Mouse (Mus musculus): ENCODE results near the gene C130032M10Rik.
"Not testable (repeated sequence)": the region's sequence is repeated elsewhere in the genome, so short reads cannot be mapped to it uniquely, and the experiment has no call there.

Gene C130032M10Rik

DNA sequence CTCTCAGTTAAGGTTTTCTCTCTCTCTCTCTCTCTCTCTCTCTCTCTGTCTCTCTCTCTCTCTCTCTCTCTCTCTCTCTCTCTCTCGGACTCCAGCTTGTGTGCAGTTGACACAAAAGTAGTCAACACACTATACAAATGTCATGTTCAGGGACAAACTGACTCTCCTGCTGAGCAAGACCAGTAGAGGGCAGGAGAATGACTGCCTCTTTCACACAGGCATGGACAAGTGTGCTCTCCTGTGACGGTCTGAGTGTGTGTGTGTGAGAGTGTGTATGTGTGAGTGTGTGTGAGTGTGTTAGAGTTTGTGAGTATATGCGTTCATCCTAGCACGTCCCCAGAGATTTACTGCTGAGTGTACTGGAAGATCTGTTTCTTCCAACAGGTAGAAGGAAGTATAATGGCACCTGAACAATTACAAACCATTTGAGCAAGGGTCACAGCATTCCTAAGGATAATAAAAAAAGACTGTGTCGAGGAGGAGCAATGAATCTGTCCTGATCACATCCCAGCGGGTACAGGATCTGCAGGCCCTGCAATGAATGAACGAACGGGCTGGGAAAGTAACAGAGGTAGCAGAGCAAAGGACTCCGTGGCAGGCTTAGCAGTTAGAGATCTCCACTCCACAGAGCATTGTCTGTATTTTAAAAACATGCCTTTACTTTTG, 3.4 kb downstream of the C130032M10Rik start:
- DNase-seq (ENCODE audit: low read depth, low spot score) = no peak

DNA sequence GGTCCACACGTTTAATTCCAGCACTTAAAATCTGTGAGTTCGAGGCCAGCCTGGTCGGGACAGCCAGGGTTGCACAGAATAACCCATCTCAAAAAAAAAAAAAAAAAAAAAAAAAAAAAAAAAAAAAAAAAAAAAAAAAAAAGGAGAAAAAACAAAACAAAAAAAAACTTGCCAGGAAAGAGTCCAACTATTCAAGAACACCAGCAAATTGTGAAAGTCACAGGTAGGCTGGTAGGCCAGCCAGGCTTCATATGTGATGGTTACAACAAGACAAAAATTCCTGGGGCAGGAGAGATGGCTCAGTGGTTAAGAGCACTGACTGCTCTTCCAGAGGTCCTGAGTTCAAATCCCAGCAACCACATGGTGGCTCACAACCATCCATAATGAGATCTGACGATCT, 5.0 kb downstream of the C130032M10Rik start:
- DNase-seq (ENCODE audit: low read depth, low spot score) = not testable (repeated sequence)

DNA sequence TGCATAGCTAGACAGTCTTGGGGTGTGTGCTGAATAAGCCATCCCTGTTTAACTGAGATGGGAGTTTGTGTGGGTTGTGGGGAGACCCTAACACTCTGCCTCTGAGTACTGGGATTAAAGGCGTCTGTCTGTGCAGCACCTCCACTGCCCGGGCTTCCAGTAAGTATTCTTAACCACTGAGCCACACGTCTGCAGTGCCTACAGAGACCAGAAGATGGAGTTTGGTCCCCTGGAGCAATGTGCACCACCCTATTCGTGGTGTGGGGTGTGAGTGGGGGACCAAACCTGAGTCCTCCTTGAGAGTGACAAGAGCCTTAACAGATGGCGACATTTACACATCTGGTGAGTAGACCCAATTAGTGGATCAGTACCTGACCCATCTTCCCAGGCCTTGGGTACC, 6.5 kb downstream of the C130032M10Rik start:
- no peak for DNase-seq (ENCODE audit: low read depth, low spot score)

DNA sequence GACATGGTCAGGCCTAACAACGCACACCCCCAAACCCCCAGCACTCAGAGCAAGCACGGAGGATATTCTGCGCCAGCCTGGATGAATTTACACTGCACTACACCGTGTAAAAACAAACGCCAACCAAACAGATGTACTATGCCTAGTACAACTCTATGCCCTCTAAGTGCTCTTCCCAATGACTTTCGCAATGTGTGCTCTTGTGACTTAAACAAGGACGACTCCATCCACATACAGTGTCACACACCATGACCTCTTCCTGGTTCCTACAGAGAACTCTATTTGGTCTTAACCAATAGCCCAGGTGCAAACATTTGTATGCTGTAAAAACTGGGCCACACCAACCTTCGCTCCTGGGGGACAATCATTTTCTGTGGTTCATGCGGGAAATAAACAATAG, 7.0 kb downstream of the C130032M10Rik start:
- no peak for DNase-seq (ENCODE audit: low read depth, low spot score)

DNA sequence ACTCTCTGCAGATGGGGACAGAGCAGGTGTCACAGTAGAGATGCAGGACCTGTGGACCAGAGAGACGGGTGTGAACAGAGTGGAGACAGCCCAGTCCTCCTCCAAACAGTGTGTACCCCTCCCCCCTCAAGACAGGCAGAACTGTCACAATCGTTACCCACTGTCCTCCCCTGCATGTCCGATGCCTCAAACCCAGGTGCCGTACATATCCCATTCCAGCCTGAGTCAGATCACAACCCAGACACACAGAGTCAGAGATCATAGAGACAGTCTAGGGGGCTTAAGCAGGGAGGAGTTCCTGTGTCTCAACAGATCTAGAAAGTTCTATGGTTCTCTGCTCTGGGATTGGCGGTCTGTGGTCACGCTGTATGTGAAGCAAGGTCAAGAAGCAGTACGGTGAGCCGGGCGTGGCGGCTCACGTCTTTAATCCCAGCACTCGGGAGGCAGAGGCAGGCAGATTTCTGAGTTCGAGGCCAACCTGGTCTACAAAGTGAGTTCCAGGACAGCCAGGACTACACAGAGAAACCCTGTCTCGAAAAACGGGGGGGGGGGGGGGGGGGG, 9.7 kb downstream of the C130032M10Rik start:
- DNase-seq (ENCODE audit: low read depth, low spot score) = no peak

DNA sequence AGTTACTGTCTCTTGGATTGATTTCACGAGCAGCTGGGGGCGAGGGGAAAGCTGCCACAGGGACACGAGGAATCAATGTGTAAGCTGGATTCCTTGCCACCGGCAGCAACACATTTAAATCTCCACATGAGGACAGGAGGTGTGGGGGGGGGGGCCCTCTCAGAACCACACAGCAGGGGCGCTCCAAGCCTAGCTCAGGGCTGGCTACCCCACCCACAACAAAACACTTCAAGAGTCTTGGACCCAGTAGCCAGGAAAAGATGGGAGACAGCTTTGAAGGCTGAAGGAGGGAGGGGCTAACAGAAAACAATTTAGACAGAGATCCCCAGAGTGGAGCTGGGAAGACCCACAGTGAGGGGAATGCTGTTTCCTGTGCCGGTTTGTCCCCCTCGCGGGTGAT, 10.4 kb downstream of the C130032M10Rik start:
- DNase-seq (ENCODE audit: low read depth, low spot score) = no peak

DNA sequence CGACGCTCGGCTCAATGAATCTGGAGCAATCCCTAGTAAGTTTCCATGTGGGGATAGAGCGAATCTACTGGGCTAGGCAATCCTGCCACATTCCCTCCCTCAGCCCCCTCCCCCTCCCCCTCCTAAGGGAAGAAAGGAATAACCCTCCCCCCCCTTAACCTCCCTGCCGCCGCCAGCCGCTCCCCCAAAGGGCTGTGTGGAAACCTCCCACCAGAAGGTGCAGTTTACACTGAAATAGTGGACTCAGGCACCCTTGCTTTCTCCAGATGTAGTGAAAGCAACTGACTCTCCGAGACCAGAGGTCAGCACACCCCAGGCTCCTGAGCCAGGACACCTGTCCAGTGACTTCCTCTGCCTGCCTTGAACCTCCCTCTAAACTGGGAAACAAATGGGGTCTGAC, 11.1 kb downstream of the C130032M10Rik start:
- no peak for DNase-seq (ENCODE audit: low read depth, low spot score)

DNA sequence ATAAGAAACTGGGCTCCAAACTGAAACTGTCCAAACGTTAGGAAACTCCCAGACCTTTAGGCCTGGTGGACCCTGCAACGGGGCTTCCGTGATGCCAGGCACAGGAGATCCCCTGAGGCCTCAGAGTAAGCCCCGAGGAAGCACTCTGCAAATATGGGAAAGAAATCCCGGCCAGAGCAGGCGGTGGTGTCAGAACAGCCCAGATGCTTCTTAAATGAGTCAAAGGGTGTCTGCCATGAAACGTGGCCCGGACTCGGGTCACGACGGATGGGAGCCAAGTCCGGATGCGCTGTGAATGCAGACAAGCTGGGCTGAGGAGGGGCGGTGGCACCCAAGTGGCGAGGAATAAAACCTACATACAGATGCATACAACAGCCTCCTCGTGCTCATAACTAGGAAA, 11.6 kb downstream of the C130032M10Rik start:
- DNase-seq (ENCODE audit: low read depth, low spot score) = no peak

DNA sequence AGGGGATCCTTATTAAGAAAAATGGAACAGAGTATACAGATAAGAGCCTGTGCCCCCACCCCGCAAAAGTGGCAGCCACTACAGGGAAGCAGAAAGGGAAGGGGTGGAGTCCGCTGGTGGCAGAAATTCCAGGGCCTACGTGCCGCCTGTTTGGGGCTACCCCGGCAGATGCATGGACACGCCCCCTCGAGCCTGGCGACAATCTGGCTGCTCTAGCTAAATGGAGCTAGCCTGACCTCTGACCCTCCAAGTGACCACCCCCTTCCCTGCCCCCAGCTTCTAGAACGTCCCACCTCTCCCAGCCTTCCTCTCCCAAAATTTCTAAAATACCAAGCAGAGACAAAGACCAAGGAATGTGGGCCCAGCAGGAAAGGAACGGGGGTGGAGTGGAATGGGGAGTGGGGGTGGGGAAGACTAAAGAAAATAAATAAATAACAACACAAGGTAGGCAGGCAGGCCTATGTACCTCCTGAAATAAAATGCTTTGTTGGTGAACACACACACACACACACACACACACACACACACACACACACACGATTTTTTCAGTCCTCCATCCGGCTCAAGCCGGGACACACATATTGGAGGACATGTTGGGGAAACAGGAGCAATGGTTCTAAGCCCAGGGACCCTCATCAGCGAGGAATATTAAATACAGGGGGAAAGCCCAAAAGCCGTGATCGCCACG, 12.6 kb downstream of the C130032M10Rik start:
- no peak for DNase-seq (ENCODE audit: low read depth, low spot score)

DNA sequence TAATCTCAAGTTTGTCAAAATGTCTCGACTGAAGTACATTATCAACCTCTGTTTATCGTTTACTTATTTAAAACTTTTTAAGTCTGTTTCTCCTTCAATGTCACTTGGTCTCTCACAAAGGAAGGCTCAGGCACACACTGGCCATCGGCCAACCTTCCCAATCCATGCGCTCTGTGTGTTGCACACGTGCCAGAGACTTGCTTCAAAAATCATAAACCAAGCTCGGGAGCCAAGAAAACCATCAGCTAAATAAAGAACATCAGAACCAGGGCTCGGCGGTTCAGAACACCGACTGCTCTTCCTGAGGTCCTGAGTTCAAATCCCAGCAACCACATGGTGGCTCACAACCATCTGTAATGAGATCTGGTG, 13.2 kb downstream of the C130032M10Rik start:
- DNase-seq (ENCODE audit: low read depth, low spot score) = no peak

DNA sequence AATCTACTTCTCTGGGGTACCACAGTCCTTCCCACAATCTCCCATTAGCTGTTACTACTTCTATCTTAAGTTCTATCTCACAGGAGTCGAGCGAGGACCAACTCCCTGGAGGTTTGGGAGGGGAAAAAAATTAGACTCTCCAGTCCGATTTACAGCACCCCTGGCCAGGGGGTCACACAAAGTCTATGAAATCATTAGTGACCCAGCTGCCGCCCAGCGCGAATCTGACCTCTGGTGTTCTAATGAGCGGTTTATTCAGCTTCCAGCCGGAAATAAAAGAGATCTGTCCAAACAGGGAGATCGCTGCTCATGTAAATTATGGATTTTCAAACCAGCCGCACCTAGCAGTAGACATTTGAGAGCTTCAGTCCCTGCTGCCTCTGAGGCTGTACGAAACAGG, 15.8 kb downstream of the C130032M10Rik start:
- DNase-seq (ENCODE audit: low read depth, low spot score) = no peak

DNA sequence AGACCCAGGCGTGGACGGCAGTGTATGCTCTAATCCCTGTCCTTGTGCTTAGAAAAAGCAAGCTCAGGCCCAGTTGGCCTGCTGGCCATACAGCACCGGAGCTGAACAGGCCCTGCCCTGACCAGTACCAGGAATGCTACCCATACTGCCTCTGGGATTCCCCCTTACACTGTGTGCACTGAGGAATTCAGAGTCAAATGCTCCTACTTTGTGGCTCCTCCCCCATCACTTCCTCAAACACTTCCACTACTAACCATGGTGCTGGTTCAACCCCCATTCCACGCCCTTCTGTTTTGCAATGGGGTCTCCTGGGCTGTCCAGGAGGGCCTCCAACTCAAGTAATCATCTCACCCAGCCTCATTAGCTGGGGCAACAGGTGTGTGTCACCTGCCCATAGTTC, 18.4 kb downstream of the C130032M10Rik start:
- no peak for DNase-seq (ENCODE audit: low read depth, low spot score)

DNA sequence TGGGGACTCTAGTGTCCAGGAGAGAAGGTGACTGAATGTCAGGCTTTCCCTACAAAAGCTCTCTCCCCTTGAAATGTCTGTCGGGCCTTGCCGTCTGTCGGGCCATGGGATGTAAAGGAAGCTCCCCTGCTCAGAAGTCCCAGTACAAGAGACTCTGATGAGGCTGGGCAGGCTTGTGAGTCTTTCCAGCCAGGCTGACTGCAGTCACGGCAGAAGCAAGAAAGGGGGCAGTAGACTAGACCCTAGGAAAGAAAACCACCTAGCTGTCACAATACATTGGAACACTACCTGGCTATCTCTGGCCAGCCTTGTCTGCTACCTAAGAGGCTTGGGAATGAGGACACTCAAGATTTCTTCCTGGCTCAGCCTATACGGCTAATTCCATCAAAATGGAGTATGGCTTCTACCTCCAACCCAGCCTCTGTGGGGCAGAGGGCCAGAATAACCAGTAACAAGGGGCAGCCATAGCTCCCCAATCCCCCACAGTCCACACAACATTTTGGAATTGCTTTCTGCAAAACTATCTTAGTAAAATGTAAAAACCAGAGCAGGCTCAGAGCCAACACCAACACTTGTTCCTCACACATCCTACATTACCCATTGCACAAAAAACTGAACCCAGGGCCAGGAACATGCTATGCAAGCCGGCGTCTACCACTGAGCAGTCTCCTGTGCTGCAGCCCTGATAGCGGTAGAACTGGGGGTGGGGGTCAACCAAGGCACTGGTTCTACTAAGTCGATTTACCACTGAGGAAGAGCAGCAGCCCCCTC, 19.4 kb downstream of the C130032M10Rik start:
- no peak for DNase-seq (ENCODE audit: low read depth, low spot score)

DNA sequence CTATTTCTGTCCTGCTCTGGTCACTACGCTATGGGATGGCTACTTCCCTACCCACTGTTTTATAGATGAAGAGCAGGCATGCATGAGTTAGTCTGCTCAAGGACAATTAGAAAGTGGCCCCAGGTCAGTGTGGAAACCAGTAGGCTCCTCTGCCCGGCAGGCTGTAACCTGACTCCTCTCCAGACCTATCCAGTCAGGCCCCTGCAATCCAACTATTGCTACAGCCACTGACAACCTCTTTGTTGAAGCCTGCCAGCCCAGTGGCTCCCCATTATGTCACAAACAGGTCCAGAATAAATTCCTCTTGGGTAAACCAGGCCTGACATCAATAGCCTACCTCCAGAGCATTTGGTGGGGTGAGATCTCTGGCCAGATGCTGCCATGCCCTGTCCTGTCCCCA, 21.1 kb downstream of the C130032M10Rik start:
- DNase-seq (ENCODE audit: low read depth, low spot score) = no peak

DNA sequence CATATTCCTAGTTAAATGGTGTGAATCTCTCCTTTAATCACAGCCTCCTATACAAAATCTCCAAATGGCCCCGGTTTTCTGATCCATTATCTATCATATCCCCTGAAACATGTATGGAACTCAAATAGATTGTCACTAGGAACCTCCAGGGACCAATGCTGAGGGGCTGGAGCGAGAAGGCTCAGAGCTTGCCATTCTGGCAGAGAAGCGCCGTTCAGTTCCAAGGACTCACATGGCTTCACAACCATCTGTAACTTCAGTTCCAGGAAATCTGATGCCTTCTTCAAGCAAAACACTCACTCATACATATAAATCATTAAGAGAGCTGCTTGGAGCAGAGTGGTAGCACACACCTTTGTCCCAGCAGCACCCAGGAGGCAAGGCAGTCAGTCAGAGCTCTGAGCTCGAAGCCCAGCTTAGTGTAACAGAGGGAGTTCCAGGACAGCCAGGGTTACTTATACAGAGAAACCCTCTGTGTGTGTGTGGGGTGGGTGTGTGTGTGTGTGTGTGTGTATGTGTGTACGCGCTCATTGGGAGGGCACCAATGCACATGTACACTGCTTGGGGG, 23.6 kb downstream of the C130032M10Rik start:
- no peak for DNase-seq (ENCODE audit: low read depth, low spot score)

DNA sequence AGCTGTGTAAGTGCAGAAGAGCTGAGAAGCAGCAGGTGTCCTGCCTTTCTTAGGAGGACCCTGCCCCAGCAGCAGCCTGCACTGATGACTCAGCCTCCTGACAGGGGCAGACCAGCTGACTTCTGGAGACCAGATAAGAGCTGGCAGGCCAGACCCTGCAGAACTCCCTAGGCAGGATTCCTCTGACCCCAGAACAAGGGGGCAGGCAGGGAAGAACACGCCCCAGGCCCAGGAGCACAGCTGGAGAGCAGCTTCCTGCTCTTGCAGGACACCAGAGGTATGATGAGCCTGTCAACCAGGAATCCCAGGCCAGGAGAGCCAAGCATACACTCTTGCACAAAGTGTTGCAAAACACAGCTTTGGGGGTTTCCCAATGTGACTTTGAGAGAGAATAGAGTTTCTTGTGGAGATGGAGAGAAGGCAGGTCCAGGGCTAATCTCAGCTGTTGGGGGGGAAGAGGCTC, 25.8 kb downstream of the C130032M10Rik start:
- DNase-seq (ENCODE audit: low read depth, low spot score) = no peak

DNA sequence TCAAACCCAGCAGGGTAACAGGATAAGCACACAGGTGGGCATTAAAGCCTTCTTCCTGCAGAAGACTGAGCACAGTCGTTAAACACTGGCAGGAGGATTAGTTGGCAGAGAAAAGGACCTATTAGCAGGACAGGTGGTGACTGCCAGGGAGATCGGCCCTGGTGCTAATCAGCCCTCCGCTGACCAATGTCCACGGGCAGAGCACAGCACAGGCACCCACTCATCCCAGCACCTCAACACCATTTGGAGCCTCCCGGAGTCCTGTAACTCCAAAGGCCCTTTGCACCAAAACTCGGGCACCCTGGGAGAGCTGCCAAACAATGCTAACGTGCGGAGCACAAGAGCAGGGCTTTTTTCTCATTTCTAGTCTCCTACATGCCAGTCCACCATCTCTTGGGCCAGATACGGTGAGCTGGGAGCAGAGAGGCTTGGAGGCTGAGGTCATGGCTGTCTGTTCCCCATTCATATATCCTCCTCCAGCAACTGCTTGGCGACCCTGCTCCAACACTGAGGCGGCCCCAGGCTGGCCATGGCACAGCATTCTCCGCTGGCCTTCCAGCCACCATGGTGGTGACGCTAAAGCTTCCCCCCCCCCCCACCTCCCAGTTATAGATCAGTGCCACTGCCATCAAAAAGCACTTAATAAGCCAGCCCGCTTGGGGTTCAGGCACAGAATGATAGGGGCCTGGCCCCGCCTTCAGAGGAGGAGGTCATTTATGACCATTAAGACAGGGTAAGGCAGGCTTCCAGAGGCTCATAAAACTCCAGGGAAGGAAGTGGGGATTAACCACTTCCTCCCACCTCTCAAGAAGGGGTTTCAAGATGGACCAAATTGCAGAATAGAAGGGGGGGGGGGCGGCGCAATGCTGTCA, 28.6 kb downstream of the C130032M10Rik start:
- no peak for DNase-seq (ENCODE audit: low read depth, low spot score)

DNA sequence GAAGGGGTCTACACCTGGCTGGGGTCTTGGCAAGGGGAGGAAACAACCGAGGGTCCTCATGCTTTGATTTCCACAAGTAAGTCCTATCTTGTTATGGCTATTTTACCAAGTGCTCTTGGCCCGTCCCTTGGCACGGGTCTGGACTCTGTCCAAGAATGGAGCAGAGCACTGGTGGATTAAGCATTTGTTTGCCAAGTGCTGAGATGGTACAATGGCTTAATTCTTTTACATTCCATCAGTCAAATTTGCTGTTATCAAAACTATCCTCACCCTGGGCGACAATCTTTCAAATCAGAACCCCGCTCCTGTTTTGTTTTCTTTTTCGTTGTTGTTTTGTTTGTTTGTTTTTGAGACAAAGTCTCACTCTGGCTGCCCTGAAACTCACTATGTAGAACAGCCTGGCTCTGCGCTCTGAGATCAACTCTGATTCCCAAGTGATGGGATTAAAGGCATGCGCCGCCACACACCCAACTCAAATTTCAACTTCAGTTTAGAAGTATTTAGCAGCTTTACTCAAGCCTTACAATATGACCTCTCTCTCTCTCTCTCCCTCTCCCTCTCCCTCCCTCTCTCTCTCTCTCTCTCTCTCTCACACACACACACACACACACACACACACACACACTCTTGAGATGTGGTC, 29.4 kb downstream of the C130032M10Rik start:
- DNase-seq (ENCODE audit: low read depth, low spot score) = no peak

DNA sequence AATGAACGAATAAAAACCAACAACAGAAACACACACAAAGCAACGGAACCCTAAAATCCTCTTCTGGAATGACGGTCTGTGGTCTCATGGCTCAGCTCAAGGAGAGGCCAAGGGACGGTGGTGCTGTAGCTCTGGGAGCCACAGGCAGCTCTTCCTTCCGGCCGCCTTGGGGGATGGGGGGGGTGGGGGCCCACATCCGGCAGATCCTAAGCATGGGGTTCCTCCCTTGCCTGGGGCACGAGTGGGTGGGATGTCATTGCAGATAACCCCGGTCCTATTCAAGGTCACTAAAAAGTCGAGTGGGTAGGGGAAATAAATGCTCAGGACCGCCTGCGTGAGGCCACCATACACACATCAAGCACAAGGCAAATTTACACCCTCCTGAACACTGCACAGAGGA, 31.3 kb downstream of the C130032M10Rik start:
- no peak for DNase-seq (ENCODE audit: low read depth, low spot score)

DNA sequence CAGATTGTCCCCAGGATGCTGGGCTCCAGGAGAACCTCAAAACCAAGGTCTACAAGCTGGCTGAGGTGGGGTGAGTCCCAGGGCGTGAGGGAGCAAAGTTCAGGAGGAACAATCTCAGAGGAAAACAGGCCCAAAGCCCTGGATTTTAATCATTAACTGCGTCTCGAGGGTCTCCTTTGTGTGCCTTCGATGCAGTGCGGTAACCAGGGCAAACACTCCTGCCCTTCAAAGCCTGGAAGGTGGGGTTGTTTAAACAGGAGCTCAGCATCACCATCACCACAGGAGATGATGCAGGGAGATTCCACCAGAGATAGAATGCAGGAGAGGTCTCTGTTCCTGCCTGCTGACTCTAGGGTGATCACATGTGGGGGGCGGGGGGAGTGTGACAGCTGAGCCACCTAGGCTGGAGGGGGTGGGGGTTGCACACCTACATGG, 32.2 kb downstream of the C130032M10Rik start:
- DNase-seq (ENCODE audit: low read depth, low spot score) = no peak

DNA sequence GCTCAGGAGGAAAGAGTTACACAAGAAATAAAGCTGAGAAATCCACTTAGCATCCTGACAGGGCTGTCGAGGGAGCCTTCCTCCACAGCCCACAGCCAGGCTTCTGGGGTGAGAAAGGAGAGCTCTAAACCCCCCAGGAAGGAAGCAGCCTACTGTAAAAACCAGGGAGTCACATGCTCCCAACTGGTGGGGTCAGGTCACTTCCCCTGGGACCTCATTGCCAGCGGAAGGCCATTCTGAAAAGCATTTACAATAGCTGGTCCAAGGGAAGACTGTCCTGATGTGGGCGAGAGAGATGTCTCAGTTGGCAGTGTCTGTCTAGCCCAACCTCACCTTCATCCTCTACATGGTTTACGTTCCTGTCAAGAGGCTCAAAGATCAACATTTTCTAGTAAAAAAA, 33.0 kb downstream of the C130032M10Rik start:
- no peak for DNase-seq (ENCODE audit: low read depth, low spot score)

Measured in c-Kit-negative CD71-positive TER-119-positive erythroid progenitor cells, embryonic 14.5 days (primary cell).